Mouse (Mus musculus) frontal cortex, adult (tissue): ENCODE results near the gene Kcnq1.

Source experiments
- ATAC-seq: cut with Nextera tagmentation; 2 replicates; pipeline ENCODE4 v1.9.2; 2017; ENCODE audit warnings: mild to moderate bottlenecking, moderate library complexity, mixed read lengths; ENCODE audit not compliant: low TSS enrichment

The Kcnq1 gene

GRCm38 (mm10) chr7:143132815-143133214 is 26.7 kb downstream of the Kcnq1 start:
- ATAC-seq: no peak

- ATAC-seq: no peak
Observed at GRCm38 (mm10) chr7:143136125-143136524, 30.0 kb downstream of the Kcnq1 start.

GRCm38 (mm10) chr7:143136561-143136960 is 30.4 kb downstream of the Kcnq1 start:
- no peak for ATAC-seq

DNA sequence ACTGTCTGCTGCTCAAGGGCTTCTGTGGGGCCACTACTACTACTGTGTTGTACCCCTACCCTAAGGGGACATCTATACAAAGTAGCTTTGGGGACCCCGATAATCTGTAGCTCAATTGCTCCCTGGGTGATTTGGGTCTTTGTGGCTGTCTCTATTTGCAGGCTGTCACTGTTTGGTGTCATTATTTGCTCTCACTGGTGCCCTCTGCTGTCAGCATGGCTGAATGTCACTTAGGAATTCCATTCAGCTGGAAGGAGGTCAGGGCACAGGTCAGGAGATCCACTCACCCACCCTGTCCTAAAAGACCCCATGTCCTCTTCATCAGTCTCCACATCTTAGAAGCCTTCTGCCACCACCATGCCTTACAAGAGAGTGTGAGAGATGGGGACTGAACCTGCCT is 32.6 kb downstream of the Kcnq1 start:
- ATAC-seq: no peak

- ATAC-seq: no peak
Observed at GRCm38 (mm10) chr7:143139932-143140331, 33.8 kb downstream of the Kcnq1 start.

DNA sequence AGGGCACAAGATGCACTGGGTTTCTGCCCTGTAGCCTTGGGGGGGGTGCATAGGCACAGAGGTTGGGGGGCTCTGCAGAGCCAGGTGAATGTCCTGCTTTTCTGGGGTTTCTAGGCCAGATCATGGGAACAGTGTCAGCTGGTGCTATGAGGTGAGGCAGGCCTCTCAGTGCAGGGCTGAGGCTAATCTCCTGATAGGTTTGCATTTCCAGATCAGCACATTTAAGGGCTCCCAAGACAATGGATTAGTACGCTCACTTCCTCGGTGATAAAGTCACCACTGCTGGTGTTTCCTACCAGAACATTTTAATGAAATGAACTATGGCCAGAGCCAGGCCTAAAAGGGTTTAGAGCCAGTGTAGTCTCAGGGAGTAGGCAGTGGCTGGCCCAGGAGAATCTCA is 36.5 kb downstream of the Kcnq1 start:
- ATAC-seq: no peak

GRCm38 (mm10) chr7:143147015-143147414 is 40.9 kb downstream of the Kcnq1 start:
- ATAC-seq: no peak

GRCm38 (mm10) chr7:143151171-143151570 is 45.0 kb downstream of the Kcnq1 start:
- ATAC-seq: peak; percentile 67

DNA sequence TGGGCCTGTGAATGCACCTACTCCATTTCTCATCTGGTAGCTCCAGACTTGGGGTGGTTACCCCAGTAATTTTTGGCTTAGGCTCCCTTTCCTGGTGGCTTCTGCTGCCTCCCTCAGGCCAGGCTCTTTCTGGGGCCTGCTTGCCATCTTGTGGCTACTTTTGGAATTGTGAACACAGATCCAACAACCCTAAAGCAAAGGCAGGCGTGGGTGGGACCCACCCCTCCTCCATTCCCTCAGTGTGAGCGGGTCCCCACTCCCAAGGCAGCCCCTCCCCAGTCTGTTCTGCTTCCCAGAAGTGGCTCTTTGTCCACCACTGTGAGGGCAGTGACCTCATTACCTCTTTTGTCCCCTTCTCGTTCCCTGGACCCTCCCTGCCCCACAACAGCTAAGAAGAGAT is 46.2 kb downstream of the Kcnq1 start:
- ATAC-seq: no peak

- ATAC-seq: peak; percentile 90
Observed at GRCm38 (mm10) chr7:143153915-143154373, 47.8 kb downstream of the Kcnq1 start.

GRCm38 (mm10) chr7:143154458-143154871 is 48.3 kb downstream of the Kcnq1 start:
- no peak for ATAC-seq

DNA sequence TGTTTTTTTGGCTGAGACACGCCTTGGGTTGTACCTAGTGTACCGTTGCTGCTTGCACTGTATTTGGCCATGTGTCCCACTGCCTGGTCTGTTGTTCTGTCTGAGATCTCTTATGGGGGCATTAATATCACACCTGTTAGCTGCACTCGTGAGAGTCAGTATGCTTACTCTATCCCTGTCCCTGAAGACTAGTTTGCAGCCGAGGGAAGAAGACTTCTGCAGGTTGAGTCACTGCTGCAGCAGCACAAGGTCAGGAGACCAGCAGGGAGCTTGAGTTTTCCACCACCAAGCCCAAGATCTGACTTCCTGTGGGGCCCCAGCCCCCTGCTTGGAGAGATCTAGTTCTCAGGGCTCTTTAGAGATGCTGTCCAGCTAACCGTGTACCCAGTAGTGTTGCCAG is 49.1 kb downstream of the Kcnq1 start:
- ATAC-seq: no peak

GRCm38 (mm10) chr7:143158690-143159425 is 52.7 kb downstream of the Kcnq1 start:
- ATAC-seq: no peak

DNA sequence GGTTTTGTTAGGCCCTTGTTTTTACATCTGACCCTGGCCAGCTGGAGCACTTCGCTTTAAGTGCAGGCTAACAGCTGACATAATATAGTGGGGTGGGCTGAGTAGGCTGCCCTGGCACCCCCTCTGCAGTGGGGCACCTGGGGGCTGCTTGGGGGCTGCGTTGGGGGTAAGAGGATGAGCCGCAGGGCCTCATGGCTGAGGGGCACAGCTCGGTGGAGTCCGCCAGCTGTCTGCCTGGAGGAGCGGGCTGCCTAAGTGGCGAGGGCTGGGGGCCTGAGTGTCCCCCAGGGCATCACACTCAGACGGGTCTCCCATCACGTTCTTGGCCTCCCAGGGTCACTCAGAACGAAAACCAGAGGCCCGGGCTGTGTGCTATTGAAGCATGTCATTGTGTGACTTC is 53.3 kb downstream of the Kcnq1 start:
- no peak for ATAC-seq

GRCm38 (mm10) chr7:143160057-143160456 is 53.9 kb downstream of the Kcnq1 start:
- no peak for ATAC-seq

DNA sequence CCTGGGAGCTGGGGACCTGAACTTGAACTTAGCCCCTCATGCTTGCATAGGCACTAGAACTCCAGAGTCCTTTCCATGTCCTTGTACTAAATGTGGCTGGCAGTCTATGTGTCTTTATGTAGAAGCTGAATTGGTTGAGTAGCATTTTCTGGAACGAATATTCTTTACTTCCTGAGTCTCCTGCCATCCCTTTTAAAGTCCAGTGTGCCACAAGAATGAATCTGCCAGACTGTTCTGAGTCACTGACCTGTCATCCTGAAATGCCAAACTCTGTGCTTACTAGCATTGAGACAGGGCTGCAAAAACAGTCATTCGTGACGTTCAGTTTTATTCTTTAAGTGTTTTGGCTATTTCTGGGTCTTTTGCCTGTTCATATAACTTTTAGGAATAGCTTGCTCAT is 55.9 kb downstream of the Kcnq1 start:
- ATAC-seq: no peak

DNA sequence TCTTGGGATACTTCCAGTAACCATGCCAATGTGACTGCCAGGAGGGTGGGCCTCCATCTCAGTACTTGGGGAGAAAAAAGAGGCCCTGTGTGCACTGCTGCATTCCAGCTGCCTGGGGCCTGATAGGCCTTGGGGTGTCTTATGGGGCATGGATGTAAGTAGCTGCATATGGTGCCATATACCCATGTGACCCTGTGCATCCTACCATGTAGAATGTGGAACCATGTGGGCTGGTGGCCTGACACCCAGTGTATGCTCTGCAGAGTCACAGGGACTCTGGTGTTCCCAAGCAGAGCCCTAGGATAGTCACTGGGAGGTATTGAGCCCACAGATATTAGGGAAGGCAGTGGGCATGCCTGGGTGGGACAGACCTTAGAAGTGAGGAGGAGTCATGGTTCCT is 57.9 kb downstream of the Kcnq1 start:
- no peak for ATAC-seq

DNA sequence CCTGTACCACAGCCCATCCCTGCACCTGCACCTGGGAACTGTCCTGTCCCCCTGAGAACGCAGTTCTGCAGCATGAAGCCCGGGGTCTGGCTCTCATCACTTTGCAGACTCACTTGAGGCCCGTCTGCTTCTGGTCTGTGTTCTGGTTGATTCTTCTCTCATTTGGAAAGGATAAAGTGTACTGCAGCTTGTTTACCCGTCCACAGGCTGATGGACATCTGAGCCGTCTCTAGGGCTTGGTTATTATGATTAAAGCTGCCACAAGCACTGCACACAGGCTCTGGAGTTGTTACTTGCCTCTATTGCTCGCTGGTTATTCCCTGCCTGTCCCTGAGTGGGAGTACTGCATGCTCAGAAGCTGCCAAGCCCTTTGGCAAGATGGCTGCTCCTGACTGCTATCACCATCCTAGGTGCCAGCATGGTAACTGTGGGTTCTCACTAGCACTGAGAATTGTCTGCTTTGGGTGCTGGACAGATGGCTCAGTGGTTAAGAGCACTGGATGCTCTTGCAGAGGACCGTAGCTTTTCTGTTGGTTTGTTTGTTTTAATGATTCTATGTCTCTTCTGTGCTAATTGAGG is 59.6 kb downstream of the Kcnq1 start:
- ATAC-seq: no peak

DNA sequence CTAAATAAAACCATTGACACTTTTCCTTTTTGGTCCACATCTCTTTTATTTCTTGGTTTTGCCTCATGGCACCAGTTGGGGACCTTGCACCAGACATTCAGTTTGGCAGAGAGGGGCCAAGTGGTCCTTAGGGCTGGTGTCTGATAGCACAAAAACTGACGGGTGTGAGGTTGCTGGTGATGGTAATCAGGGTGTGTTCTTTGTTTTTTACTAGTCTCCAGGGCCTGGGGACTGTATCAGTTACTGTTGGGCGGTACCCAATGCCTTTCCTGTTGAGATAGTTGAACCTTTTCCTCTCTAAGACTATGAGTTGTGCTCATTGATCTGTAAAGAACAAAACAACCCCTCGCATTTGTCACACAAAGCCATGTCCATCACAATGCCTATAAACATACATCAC is 61.1 kb downstream of the Kcnq1 start:
- no peak for ATAC-seq

DNA sequence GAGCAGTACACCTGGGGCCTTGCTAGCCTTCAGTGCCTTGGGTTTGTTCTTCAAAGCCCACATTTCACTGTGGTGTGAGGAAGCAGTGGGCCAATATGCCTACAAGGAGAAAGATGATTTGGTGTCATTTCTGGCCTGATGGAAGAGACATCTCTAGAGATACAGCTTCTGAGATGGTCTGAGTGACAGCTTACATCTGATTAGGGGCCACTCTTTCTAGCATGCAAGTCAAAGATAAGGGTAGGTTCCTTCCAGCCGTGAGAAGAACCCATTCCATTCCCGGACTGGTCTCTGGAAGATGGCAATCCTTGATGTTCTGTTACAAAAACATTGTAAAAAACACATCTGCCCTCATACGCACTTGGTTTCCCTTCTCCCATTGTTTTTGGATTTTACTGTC is 63.2 kb downstream of the Kcnq1 start:
- no peak for ATAC-seq

GRCm38 (mm10) chr7:143172914-143173547 is 66.9 kb downstream of the Kcnq1 start:
- ATAC-seq: no peak

- peak; percentile 52; the same call in 1 of the 2 replicates for ATAC-seq
Observed at GRCm38 (mm10) chr7:143174633-143175032, 68.5 kb downstream of the Kcnq1 start.

- no peak for ATAC-seq
Observed at GRCm38 (mm10) chr7:143178831-143179230, 72.7 kb downstream of the Kcnq1 start.
